Mouse (Mus musculus) intestine, embryonic 16.5 days (tissue): Measurements from ENCODE around the gene Olfr622. TPM values are rescaled to one million over a fixed set of nuclear protein-coding genes. Genes with fewer than 3 reads are reported as not detected.

ENCODE experiments used
- polyA plus RNA-seq: library from polyadenylated mRNA; unstranded; fragments of >200 nt; fragmentation: Nextera tagmentation; extraction: Ambion mirVana; gene quantifications from 2 replicates; pipeline ENCODE4 v1.2.1, GENCODE M21; 2015

Gene Olfr622
- polyA plus RNA-seq, 1 experiment from 2014 or later, result not detected

Other genes with a start within 250 kb of the Olfr622 start
- gene Usp17lc, start 227.6 kb downstream of the Olfr622 start, polyA plus RNA-seq, result not detected in 2 replicates
- gene Olfr605, start 197.3 kb downstream of the Olfr622 start, polyA plus RNA-seq, result not detected in 2 replicates
- not detected in 2 replicates for gene Olfr606, start 193.7 kb downstream of the Olfr622 start, polyA plus RNA-seq
- not detected in 2 replicates for gene Olfr607, start 178.6 kb downstream of the Olfr622 start, polyA plus RNA-seq
- gene Olfr608, start 172.8 kb downstream of the Olfr622 start, polyA plus RNA-seq, result not detected in 2 replicates
- gene Olfr609, start 144.6 kb downstream of the Olfr622 start, polyA plus RNA-seq, result not detected in 2 replicates
- not detected in 2 replicates for gene Olfr610, start 130.6 kb downstream of the Olfr622 start, polyA plus RNA-seq
- not detected in 2 replicates for gene Olfr611, start 121.9 kb downstream of the Olfr622 start, polyA plus RNA-seq
- not detected in 2 replicates for gene Olfr612, start 100.0 kb downstream of the Olfr622 start, polyA plus RNA-seq
- not detected in 2 replicates for gene Olfr613, start 94.6 kb downstream of the Olfr622 start, polyA plus RNA-seq
- not detected in 2 replicates for gene Olfr615, start 86.6 kb downstream of the Olfr622 start, polyA plus RNA-seq
- gene Olfr616, start 73.6 kb downstream of the Olfr622 start, polyA plus RNA-seq, result not detected in 2 replicates
- not detected in 2 replicates for gene Olfr617, start 69.6 kb downstream of the Olfr622 start, polyA plus RNA-seq
- gene Olfr618, start 52.6 kb downstream of the Olfr622 start, polyA plus RNA-seq, result not detected in 2 replicates
- not detected in 2 replicates for gene Olfr619, start 42.1 kb downstream of the Olfr622 start, polyA plus RNA-seq
- not detected in 2 replicates for gene Olfr620, start 30.2 kb downstream of the Olfr622 start, polyA plus RNA-seq
- not detected in 2 replicates for gene Olfr623, start 21.0 kb upstream of the Olfr622 start, polyA plus RNA-seq
- gene Olfr624, start 28.5 kb upstream of the Olfr622 start, polyA plus RNA-seq, result 0.04 and 0.06 TPM in 2 replicates
- not detected in 2 replicates for gene Olfr625-ps1, start 40.0 kb upstream of the Olfr622 start, polyA plus RNA-seq
- gene Olfr243, start 72.0 kb upstream of the Olfr622 start, polyA plus RNA-seq, result not detected in 2 replicates
- not detected in 2 replicates for gene Olfr628, start 87.7 kb upstream of the Olfr622 start, polyA plus RNA-seq
- not detected in 2 replicates for gene Olfr629, start 102.2 kb upstream of the Olfr622 start, polyA plus RNA-seq
- not detected in 2 replicates for gene Olfr630, start 114.6 kb upstream of the Olfr622 start, polyA plus RNA-seq
- not detected in 2 replicates for gene Olfr69, start 128.9 kb upstream of the Olfr622 start, polyA plus RNA-seq
- not detected in 2 replicates for gene Olfr68, start 137.0 kb upstream of the Olfr622 start, polyA plus RNA-seq
- gene Olfr67, start 149.1 kb upstream of the Olfr622 start, polyA plus RNA-seq, result not detected in 2 replicates
- gene Hbb-bt, start 171.3 kb upstream of the Olfr622 start, polyA plus RNA-seq, result 1,955 and 2,476 TPM in 2 replicates
- gene Hbb-bs, start 185.4 kb upstream of the Olfr622 start, polyA plus RNA-seq, result 6,207 and 7,496 TPM in 2 replicates
- not detected in 2 replicates for gene Hbb-bh2, start 197.8 kb upstream of the Olfr622 start, polyA plus RNA-seq
- 0.64 and 1.2 TPM in 2 replicates for gene Hbb-bh1, start 200.5 kb upstream of the Olfr622 start, polyA plus RNA-seq
- 30.0 and 42.2 TPM in 2 replicates for gene Hbb-y, start 210.5 kb upstream of the Olfr622 start, polyA plus RNA-seq
- not detected in 2 replicates for gene Olfr66, start 243.6 kb upstream of the Olfr622 start, polyA plus RNA-seq